Comparison of ENCODE assay signal across 9 mouse cellular contexts in genomic region chr16:38453203-38453553, GRCm38 (mm10). TPM values are rescaled to one million over a fixed set of nuclear protein-coding genes. Genes with fewer than 3 reads are reported as not detected.
DNase-seq lines count a peak whose midpoint lies in the region; ATAC-seq and TF ChIP-seq lines count a peak whose summit lies in the region.
"Had no signal": no experiment of that assay in that cellular context is flagged by ENCODE, and none has a peak within 500 bp of the region (broad histone marks: within the 10 kb centered on the region; RNA-seq: fewer than 3 reads in every experiment).

No protein-coding gene starts in this region.

- no peaks in the 10 kb centered on the region for H3K4me1 ChIP-seq in kidney, adult 2 months (ENCODE audit: control insufficient read depth, insufficient read depth, low read length)
- H3K4me1 ChIP-seq in bone marrow macrophage, adult 2 months (ENCODE audit: control insufficient read depth, insufficient read depth, low read length), result peaks cover 23% of the 10 kb centered on the region
- peaks cover 12% of the 10 kb centered on the region; the same call in 1 of the 2 replicates for H3K4me1 ChIP-seq in hindbrain, embryonic 14.5 days (replicated peaks; ENCODE audit: control insufficient read depth, insufficient read depth, low read length)
- H3K4me1 ChIP-seq in midbrain, embryonic 14.5 days (ENCODE audit: control insufficient read depth, insufficient read depth, low read length), result peaks cover 14% of the 10 kb centered on the region

- no peak for TF ChIP-seq CTCF in kidney, adult 2 months (conservative IDR thresholded peaks at IDR 0.05; ENCODE audit: insufficient read depth, insufficient read length, low read depth, low read length)
- TF ChIP-seq CTCF in bone marrow macrophage, adult 2 months (IDR thresholded peaks at IDR 0.05; ENCODE audit: low read depth, low read length), result no peak

- 25% methylated on average over 3 of the region's 3 CpGs for WGBS in kidney, adult 2 months
- 25% methylated on average over 3 of the region's 3 CpGs for WGBS in hindbrain, embryonic 14.5 days
- WGBS in midbrain, embryonic 14.5 days, result 29% methylated on average over 3 of the region's 3 CpGs

- DNase-seq in kidney, adult 2 months, result no peak
- no peak for DNase-seq in kidney, adult 11 months
- DNase-seq in hindbrain, embryonic 14.5 days (ENCODE audit: low spot score), result no peak
- DNase-seq in midbrain, embryonic 14.5 days, result no peak
- DNase-seq in gastrocnemius, postnatal 4 days (ENCODE audit: low spot score in 2 of 2), result no peak
- no peak for DNase-seq in thymus, postnatal 0 days (ENCODE audit: low spot score)
- no peak for DNase-seq in adrenal gland, adult 2 months

- H3K36me3 ChIP-seq in kidney, adult 2 months (ENCODE audit: control insufficient read depth, insufficient read depth, low read length), result no peaks in the 10 kb centered on the region
- H3K36me3 ChIP-seq in hindbrain, embryonic 14.5 days (replicated peaks; ENCODE audit: control insufficient read depth, insufficient read depth), result peaks cover 22% of the 10 kb centered on the region
- H3K36me3 ChIP-seq in midbrain, embryonic 14.5 days (ENCODE audit: control insufficient read depth, insufficient read depth, low read length), result peaks cover 18% of the 10 kb centered on the region

- peak overlapping the region; percentile 84 for H3K4me3 ChIP-seq in kidney, adult 2 months (ENCODE audit: insufficient read depth, low read depth, low read length)
- peak overlapping the region; percentile 86 for H3K4me3 ChIP-seq in bone marrow macrophage, adult 2 months (ENCODE audit: insufficient read depth, low read length)
- H3K4me3 ChIP-seq in hindbrain, embryonic 14.5 days (replicated peaks; ENCODE audit: low read length), result peak overlapping the region; percentile 79
- H3K4me3 ChIP-seq in midbrain, embryonic 14.5 days (replicated peaks; ENCODE audit: low read depth, low read length), result peak overlapping the region; percentile 61

- no peaks in the 10 kb centered on the region for H3K9me3 ChIP-seq in hindbrain, embryonic 14.5 days (ENCODE audit: control insufficient read depth, low read length)
- no peaks in the 10 kb centered on the region for H3K9me3 ChIP-seq in midbrain, embryonic 14.5 days (ENCODE audit: control insufficient read depth, low read length)

- peak overlapping the region; percentile 96 for H3K27ac ChIP-seq in kidney, adult 2 months (ENCODE audit: insufficient read depth, low read depth, low read length)
- H3K27ac ChIP-seq in bone marrow macrophage, adult 2 months (ENCODE audit: insufficient read depth, low read depth, low read length), result peak overlapping the region; percentile 84
- H3K27ac ChIP-seq in hindbrain, embryonic 14.5 days, result peak overlapping the region; percentile 88
- H3K27ac ChIP-seq in midbrain, embryonic 14.5 days (replicated peaks; ENCODE audit: low read depth, low read length), result peak overlapping the region; percentile 82

- H3K9ac ChIP-seq in hindbrain, embryonic 14.5 days, result peak overlapping the region; percentile 88
- peak overlapping the region; percentile 81 for H3K9ac ChIP-seq in midbrain, embryonic 14.5 days (replicated peaks; ENCODE audit: low read length)

- no peaks in the 10 kb centered on the region for H3K27me3 ChIP-seq in kidney, adult 2 months (replicated peaks; ENCODE audit: control insufficient read depth, insufficient read depth, low read length)
- no peaks in the 10 kb centered on the region for H3K27me3 ChIP-seq in hindbrain, embryonic 14.5 days (ENCODE audit: control insufficient read depth, insufficient read depth, low read length)
- no peaks in the 10 kb centered on the region for H3K27me3 ChIP-seq in midbrain, embryonic 14.5 days (ENCODE audit: control insufficient read depth, insufficient read depth, low read length)
- H3K27me3 ChIP-seq: Patski had no signal

- H3K4me2 ChIP-seq in hindbrain, embryonic 14.5 days (replicated peaks), result peak overlapping the region; percentile 64
- H3K4me2 ChIP-seq in midbrain, embryonic 14.5 days (ENCODE audit: low read length), result peak overlapping the region; percentile 82

- TF ChIP-seq POLR2A in kidney, adult 2 months (IDR thresholded peaks at IDR 0.05; ENCODE audit: low read depth, low read length), result no peak
- no peak for TF ChIP-seq POLR2A in bone marrow macrophage, adult 2 months (IDR thresholded peaks at IDR 0.05; ENCODE audit: borderline replicate concordance, low read depth, low read length)

- no peak for ATAC-seq in hindbrain, embryonic 14.5 days (ENCODE audit: low FRiP score)
- ATAC-seq in midbrain, embryonic 14.5 days (ENCODE audit: low FRiP score, low TSS enrichment), result no peak

RNA-seq across cellular contexts. Expression of gene Adprh, which starts 0.7 kb away (rescaled TPM):
- polyA plus RNA-seq in kidney, adult 2 months (2012; rRNA removed), result 20.4 and 20.9 TPM in 2 replicates
- polyA plus RNA-seq in bone marrow macrophage, adult 2 months (2012; ENCODE audit: insufficient read depth, insufficient read length, missing spikeins), result 32.8 and 38.1 TPM in 2 replicates
- polyA plus RNA-seq in hindbrain, embryonic 14.5 days (2014; fragmentation: Nextera tagmentation; extraction: Ambion mirVana), result 136 and 146 TPM in 2 replicates
- polyA plus RNA-seq in midbrain, embryonic 14.5 days (2014; fragmentation: Nextera tagmentation; extraction: Ambion mirVana), result 139 and 158 TPM in 2 replicates
- total RNA-seq in gastrocnemius, postnatal 4 days (2021), result 10 to 100 TPM; 41.5 to 45.3 TPM
- polyA plus RNA-seq in thymus, postnatal 0 days (2015; fragmentation: Nextera tagmentation; extraction: Ambion mirVana), result 90.2 and 91.5 TPM in 2 replicates
- total RNA-seq in adrenal gland, adult 2 months (2021), result 10 to 100 TPM; 37.2 to 49.4 TPM
- polyA plus RNA-seq in adrenal gland, adult 2 months (2012; rRNA removed), result 114 and 133 TPM in 2 replicates

RNA-seq across cellular contexts. Expression of gene Cd80, which starts 2.2 kb away (rescaled TPM):
- polyA plus RNA-seq in kidney, adult 2 months (2012; rRNA removed), result 0.14 and 0.23 TPM in 2 replicates
- polyA plus RNA-seq in bone marrow macrophage, adult 2 months (2012; ENCODE audit: insufficient read depth, insufficient read length, missing spikeins), result 7.7 and 8.9 TPM in 2 replicates
- 0.64 and 0.88 TPM in 2 replicates for polyA plus RNA-seq in hindbrain, embryonic 14.5 days (2014; fragmentation: Nextera tagmentation; extraction: Ambion mirVana)
- 0.35 and 0.93 TPM in 2 replicates for polyA plus RNA-seq in midbrain, embryonic 14.5 days (2014; fragmentation: Nextera tagmentation; extraction: Ambion mirVana)
- under 1 TPM; 0.26 to 0.44 TPM for total RNA-seq in gastrocnemius, postnatal 4 days (2021)
- 0.72 and 0.82 TPM in 2 replicates for polyA plus RNA-seq in thymus, postnatal 0 days (2015; fragmentation: Nextera tagmentation; extraction: Ambion mirVana)
- 1 to 10 TPM in 1 of 2 experiments, under 1 TPM in 1; 0.37 to 1.1 TPM for total RNA-seq in adrenal gland, adult 2 months (2021)
- polyA plus RNA-seq in adrenal gland, adult 2 months (2012; rRNA removed), result 0.10 TPM in 1 of 2 replicates, not detected in the other

RNA-seq across cellular contexts. Expression of gene Pla1a, which starts 20.2 kb away (rescaled TPM):
- 26.8 and 27.4 TPM in 2 replicates for polyA plus RNA-seq in kidney, adult 2 months (2012; rRNA removed)
- polyA plus RNA-seq in bone marrow macrophage, adult 2 months (2012; ENCODE audit: insufficient read depth, insufficient read length, missing spikeins), result not detected in 2 replicates
- polyA plus RNA-seq in hindbrain, embryonic 14.5 days (2014; fragmentation: Nextera tagmentation; extraction: Ambion mirVana), result 0.32 and 0.38 TPM in 2 replicates
- polyA plus RNA-seq in midbrain, embryonic 14.5 days (2014; fragmentation: Nextera tagmentation; extraction: Ambion mirVana), result 0.26 and 0.38 TPM in 2 replicates
- total RNA-seq in gastrocnemius, postnatal 4 days (2021), result 1 to 10 TPM; 1.5 to 2.0 TPM
- 2.2 and 2.8 TPM in 2 replicates for polyA plus RNA-seq in thymus, postnatal 0 days (2015; fragmentation: Nextera tagmentation; extraction: Ambion mirVana)
- 10 to 100 TPM; 17.0 to 36.7 TPM for total RNA-seq in adrenal gland, adult 2 months (2021)
- 12.3 and 21.0 TPM in 2 replicates for polyA plus RNA-seq in adrenal gland, adult 2 months (2012; rRNA removed)
